Mouse (Mus musculus) cerebellum, adult 2 months (tissue): ENCODE data around the gene Nr2c1.

Experiments used
- CTCF ChIP-seq: fragments of 200-500 bp; IDR thresholded peaks from 2 replicates; pipeline ENCODE4 v1.5.1; 2011; ENCODE audit warnings: low read depth, mild to moderate bottlenecking, control low read depth, low read length, moderate library complexity, borderline replicate concordance; ENCODE audit not compliant: insufficient read depth
- POLR2A ChIP-seq: fragments of 200-500 bp; IDR thresholded peaks from 2 replicates; pipeline ENCODE4 v1.6.1; 2011; ENCODE audit warnings: low read length, control low read depth, borderline replicate concordance; ENCODE audit not compliant: insufficient read depth

GRCm38 (mm10) chr10:94140227-94140931, 7.4 kb upstream of the Nr2c1 start:
- TF ChIP-seq POLR2A (no peak), CTCF (no peak)
